Mouse (Mus musculus) liver, embryonic 14.5 days (tissue): ENCODE measurements at regions not wholly inside any gene's neighbourhood (a gene's known extent, or its start where the extent isn't known, plus 50 kb on each side); places are given as distances from the start of the nearest gene placed in this dataset.
"Not testable (repeated sequence)": the region's sequence is repeated elsewhere in the genome, so short reads cannot be mapped to it uniquely, and the experiment has no call there.

ENCODE experiments used
- CTCF ChIP-seq: IDR thresholded peaks from 2 replicates; pipeline ENCODE4 v1.5.1; 2016; ENCODE audit warnings: antibody characterized with exemption, low read depth, control low read depth
- EP300 ChIP-seq: IDR thresholded peaks from 2 replicates; pipeline ENCODE4 v1.6.1; 2016; ENCODE audit warnings: antibody characterized with exemption, low read depth

GRCm38 (mm10) chr14:53474170-53474569 lies 779.7 kb downstream of the Dad1 start:
- TF ChIP-seq CTCF, EP300: not testable (repeated sequence)
